Mouse (Mus musculus) lung, adult 18-20 months (tissue): ENCODE results near the gene Nek2.

ENCODE experiments used
- DNase-seq, 2 experiments: peaks; one replicate each; pipeline ENCODE4 v3.0.0; 2022; ENCODE audit warnings: mixed read lengths in 2 of 2

Gene Nek2

DNA sequence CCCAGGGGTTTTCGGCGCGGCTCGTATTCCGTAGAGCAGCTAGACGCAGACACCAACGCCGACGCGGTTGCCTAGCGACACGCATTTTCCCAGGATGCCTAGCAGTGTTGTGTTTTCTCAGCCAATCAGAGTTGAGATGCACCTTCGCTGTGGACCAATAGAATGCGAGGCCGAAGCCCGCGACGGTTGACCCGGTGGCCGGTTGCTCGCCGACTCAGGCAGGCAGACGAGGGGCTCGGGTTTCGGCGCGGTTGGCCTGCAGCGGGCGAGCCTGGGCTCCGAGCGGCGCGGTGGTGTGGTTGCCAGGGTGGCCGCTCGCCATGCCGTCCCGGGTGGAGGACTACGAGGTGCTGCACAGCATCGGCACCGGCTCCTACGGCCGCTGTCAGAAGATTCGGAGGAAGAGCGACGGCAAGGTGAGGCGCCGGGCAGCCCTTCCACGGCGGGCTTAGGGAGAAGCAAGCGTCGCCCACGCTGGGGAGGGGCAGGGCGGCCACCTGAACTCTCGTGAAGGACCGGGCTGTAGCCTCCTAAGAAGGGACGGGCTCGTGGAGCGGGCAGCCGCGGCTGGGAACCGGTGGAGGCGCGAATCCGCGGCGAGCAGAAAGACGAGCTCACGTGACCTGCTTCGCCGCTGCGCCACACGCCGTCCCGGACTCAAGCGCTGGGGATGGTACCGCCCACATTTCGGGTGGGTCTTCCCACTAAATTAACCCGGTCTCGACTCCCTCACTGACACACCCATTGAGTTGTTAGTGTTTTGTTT is at the start of gene Nek2:
Nek2 (plus strand) TSS at position 119 of the 766 bp plus-strand sequence.
- peak; percentile 95 to 97 for DNase-seq

DNA sequence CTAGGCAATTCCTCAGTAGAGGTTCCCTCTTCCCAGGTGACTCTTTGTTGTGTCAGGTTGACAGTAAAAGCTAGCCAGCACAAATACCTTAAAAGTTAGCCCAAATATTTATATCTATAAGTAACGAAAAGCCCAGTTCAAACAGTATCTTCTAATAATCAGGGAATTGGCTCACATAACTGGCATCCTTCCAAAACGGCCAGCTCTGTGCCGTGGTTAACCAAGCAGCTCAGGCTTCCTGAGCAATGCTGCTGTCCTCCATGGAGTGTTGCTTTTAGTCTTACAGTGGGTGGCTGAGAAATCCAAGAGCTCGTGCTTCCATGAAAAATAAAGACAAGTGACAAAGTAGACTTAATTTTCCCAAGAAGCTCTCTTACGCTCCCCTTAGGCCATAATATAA is 47.1 kb upstream of the Nek2 start:
- DNase-seq = no peak

GRCm38 (mm10) chr1:191775116-191775515 is 46.1 kb upstream of the Nek2 start:
- no peak for DNase-seq

- no peak for DNase-seq
Measured at GRCm38 (mm10) chr1:191777521-191777920, 43.7 kb upstream of the Nek2 start.

GRCm38 (mm10) chr1:191780470-191780869 is 40.8 kb upstream of the Nek2 start:
- DNase-seq = no peak

- no peak for DNase-seq
Measured at GRCm38 (mm10) chr1:191785108-191785507, 36.1 kb upstream of the Nek2 start.

DNA sequence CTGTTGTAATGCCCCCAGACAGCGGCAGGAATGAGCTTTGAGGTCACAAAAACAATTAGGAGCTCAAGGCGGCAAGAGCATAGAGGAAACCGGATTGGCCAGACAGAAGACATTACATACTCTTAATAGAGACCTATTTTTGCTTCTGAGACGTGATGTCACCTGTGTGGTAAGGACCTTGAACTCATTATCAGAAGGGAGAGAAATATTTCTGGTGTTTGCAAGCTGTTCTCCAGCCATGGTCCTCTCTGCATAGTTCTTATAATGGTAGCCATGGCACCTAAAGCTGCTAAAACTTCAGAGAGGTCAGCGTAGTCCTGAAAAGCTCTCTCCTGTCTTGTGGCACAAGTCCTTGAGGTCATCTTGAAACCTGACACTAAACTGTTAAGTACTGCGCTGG is 35.0 kb upstream of the Nek2 start:
- no peak for DNase-seq

GRCm38 (mm10) chr1:191787379-191787778 is 33.9 kb upstream of the Nek2 start:
- DNase-seq = no peak

- DNase-seq = peak; percentile 75 to 84
Measured at GRCm38 (mm10) chr1:191792991-191793390, 28.3 kb upstream of the Nek2 start.

DNA sequence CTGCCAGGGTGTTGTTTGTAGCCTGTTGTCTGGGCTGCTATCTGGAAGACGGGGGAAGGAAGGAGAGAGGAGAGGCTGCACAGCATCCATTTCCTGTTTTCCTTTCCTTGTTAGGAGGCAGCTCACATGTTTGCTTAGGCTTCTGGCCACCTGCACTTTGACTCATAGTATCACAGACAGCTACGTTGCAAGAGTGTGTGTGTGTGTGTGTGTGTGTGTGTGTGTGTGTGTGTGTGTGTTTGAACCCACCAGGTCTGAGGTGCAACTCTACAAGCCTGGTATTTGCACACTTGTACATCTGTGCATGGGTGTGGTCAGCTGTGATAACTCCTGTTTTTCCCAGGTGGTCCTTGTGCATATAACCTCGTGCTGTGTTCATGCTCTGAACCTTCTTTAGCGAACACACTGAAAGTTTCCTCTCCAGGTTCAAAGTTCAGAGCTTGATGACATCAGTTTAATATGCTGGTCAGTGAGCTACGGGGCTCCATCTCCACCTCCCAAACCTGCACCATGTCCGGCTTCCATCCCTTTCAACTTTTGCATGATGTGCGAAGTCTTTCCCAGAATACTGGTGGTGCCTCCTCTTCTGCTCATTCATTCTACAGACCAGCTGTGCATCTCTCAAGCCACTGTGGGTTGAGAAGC is 27.2 kb upstream of the Nek2 start:
- DNase-seq = peak in 1 of 2 experiments; percentile 38

DNA sequence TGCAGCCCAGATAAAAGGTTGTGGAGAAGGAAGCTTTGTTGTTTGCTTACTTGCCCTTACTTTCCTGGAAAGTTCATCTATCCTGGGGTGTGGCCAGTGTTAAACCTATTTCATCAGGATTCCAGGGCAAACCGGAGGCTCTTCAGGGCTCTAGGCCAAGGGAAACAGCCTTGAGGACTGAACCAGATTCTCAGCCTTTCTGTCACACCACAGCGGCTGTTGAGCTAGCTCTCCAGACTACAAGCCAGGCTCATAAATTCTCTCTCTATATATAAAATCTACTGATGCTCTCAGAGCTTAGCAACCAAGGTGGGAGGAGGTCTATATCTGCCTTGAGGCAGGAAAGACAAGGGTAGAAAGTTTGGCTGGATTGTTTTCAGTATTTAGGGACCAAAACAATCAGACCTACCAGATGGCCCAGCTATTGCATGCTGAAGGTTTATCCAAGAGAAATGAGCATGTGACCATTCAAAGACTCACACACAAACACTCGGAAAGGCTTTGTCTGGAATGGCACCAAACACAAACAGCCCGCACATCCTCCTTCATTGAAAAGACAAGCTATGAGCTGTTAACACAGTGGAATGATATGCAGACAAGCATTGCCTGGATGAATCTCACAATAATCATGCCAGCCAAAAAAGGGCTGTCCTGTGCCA is 24.9 kb upstream of the Nek2 start:
- DNase-seq = no peak

DNA sequence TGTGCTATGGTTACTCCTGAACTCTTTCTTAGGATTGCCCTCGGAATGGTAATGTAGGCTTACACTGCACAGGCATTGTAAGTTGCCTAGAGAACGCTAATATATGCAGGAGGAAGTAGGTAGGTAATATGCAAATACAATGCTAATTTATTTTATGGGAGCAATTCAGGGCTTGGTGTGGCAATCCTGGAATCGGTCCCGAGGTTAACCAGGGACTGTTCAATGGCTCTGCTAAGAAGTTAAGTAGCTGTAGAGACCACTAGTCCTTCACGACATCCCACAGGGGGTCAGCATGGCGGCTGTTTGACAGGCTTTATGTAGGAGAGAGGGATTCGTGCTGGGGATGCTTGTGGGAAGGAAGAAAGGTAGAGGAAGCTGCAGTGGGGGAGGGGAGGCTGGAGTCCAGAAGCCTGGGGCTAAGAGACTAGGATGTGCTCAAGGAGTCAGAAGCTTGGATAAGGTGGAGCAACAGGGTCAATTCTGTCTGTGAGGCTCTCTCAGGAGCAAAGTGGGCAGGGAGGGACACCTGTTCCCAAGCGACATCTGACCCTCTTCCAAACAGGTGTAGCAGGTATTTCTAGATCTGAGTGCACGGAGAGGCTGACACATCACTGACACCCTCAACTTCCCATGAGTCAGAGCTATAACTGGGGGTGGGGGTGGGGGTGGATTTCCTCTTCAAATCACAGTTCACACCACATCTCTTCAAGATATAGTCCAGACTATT is 19.0 kb upstream of the Nek2 start:
- DNase-seq = peak in 1 of 2 experiments; percentile 65

DNA sequence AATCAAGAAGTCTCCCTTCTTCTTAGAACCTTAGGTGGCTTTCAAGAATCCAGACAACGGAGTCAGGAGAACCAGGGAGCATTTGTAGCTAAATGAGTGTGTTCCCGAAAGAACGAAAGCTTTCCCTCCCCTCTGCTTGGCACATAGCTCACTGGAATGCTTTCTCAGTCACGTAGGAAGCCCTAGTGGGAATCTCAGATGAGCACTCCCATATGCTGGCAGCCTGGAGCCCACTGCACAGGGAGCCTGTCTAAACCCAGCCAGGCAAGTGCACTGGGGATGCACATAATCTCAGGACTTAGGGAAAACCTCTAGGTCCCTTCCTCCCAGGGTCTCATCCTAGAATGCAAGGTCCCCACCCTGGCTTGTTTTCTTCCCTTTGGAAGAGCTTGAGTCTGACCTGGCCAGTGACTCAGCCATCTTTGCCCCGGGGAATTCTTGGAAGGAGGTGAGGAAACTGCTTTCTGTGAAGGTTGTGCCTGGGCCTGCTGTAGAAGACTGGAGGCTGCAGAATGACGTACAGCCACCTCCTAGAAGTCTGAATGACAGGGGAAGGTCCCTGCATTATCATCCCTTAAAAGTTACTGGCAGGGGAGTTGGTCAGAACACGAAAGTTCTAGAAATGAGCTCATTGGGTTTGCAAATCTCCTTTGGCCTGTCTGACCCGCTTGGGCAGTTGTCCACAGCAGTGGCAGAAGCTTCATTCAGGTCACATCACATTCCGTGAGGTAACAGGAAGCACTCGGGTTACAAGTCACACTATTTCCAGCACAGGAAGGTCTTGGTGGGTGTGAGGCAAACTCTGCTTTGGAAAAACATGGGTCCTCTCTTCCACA is 18.2 kb upstream of the Nek2 start:
- no peak for DNase-seq

DNA sequence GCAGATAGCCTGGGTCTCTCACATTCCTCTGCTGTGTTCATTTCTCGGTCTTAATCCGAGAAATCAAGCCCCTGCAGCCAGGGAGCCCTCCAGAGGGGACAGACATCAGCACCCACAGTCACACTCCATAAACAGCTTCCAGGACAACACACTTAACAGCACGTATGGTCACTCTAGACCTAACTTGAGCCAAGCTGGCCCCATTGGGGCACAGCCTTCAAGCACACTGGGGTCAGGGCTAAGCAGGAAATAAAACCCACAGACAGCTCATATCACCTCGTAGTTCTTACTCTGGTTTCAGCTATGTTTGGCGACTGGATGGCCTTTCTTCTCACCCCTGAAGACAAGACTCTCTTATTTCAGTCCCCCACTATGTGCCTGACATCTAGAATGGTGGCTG is 16.5 kb upstream of the Nek2 start:
- DNase-seq = no peak

GRCm38 (mm10) chr1:191805788-191806187 is 15.5 kb upstream of the Nek2 start:
- DNase-seq = no peak

DNA sequence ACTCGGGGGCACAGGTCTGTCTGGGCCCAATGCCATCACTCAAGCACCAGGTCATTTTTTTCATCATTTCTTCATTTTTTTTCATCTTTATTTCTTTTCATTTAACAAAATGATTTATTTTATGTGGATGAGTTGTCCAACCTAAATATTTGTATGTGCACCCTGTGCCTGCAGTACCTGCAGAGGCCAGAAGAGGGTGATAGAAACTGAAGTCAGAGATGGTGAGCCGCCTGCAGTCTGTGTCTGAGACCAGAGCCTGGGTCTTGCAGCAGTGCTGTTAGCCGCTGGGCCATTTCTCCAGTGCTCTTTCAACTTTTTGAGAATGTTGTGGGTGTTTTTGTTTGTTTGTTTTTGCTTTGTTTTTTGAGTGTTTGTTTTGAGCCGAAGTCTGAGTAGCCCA is 14.5 kb upstream of the Nek2 start:
- DNase-seq = no peak

DNA sequence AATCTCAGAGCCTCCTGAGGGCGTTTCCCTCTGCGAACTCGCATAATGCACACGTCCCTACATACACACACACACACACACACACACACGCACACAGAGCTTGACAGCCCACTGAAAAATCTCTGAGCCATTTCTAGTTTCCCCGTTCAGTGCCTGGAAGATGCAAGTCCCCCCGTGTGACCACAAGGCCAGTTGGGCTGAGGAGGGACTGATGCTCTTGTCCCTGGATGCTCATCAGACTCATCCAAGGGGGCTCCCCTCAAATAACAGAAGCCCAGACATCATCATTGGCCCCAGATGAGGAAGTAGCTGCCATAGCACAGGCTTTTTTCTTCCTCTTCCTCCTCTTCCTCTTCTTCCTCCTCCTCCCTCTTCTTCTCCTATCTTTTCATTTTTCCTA is 13.3 kb upstream of the Nek2 start:
- DNase-seq = no peak

- DNase-seq = no peak
Measured at GRCm38 (mm10) chr1:191808688-191809223, 12.5 kb upstream of the Nek2 start.

DNA sequence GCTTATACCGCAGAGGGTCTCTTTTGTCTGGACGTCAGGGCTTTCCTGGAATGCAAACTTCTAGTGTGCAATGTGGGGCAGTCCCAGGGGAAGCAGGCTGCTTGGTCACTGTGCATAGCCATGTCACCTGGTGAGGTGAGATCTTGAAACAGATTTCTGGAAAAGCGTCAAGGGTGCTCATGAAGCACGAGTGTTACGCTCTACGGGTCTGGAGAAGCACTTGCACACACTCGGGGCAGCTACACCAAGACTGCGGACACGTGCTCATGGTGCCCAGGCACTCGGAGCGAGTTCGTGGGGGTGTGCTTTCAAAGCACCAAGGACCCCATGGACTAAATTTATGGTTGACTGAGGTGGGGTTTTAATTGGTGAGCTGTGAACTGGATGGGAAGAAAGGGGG is 9.5 kb upstream of the Nek2 start:
- peak; percentile 66 to 77 for DNase-seq

- peak in 1 of 2 experiments; percentile 9 for DNase-seq
Measured at GRCm38 (mm10) chr1:191812949-191813691, 8.1 kb upstream of the Nek2 start.

- no peak for DNase-seq
Measured at GRCm38 (mm10) chr1:191814240-191814639, 7.0 kb upstream of the Nek2 start.
